Mouse (Mus musculus) adrenal gland, postnatal 36 days (tissue): Measurements from ENCODE around the gene Bpifa3. TPM values are rescaled to one million over a fixed set of nuclear protein-coding genes. Genes with fewer than 3 reads are reported as not detected.
A peak's percentile ranks its signal among the peaks of the same experiment; 100 is the strongest.
"Not testable (repeated sequence)": the region's sequence is repeated elsewhere in the genome, so short reads cannot be mapped to it uniquely, and the experiment has no call there.

Experiments used
- DNase-seq, 2 experiments: peaks; one replicate each; pipeline ENCODE4 v3.0.0; 2021; ENCODE audit warnings: mixed read lengths in 1 of 2
- long read RNA-seq, 2 experiments: library from polyadenylated mRNA; stranded (forward); transcript quantifications; one replicate each; pipeline ENCODE4 v2.0.0; 2021; ENCODE audit warnings: borderline sequencing depth in 2 of 2
- total RNA-seq, 2 experiments: library from RNA; stranded (reverse); gene quantifications; 2 replicates each; pipeline ENCODE4 v1.2.3; 2021

Bpifa3 gene
- not detected for total RNA-seq
- long read RNA-seq, experiment 1: 0 reads
- long read RNA-seq, experiment 2: 0 reads

- DNase-seq: no peak
These were observed at the start of gene Bpifa3 for GRCm38 (mm10) chr2:154130120-154130519. Bpifa3 (plus strand) TSS chr2:154130336.

GRCm38 (mm10) chr2:154097734-154098133 lies 32.4 kb upstream of the Bpifa3 start:
- DNase-seq: peak in 1 of 2 experiments; percentile 4

GRCm38 (mm10) chr2:154117381-154117780 lies 12.8 kb upstream of the Bpifa3 start:
- DNase-seq: no peak

- DNase-seq: no peak
These were observed 12.4 kb downstream of the Bpifa3 start, which contains the start of gene Bpifa1 for GRCm38 (mm10) chr2:154142580-154142979. Bpifa1 (plus strand) TSS chr2:154142880.

- no peak for DNase-seq
These were observed 13.6 kb downstream of the Bpifa3 start for GRCm38 (mm10) chr2:154143735-154144134.

GRCm38 (mm10) chr2:154147496-154147895 lies 17.4 kb downstream of the Bpifa3 start:
- no peak for DNase-seq

GRCm38 (mm10) chr2:154158433-154158832 lies 28.3 kb downstream of the Bpifa3 start:
- DNase-seq: peak; percentile 60 to 75

GRCm38 (mm10) chr2:154162307-154162706 lies 32.2 kb downstream of the Bpifa3 start, which contains the start of gene Bpifa5:
Bpifa5 (plus strand) TSS chr2:154162607.
- DNase-seq: no peak

- no peak for DNase-seq
These were observed 33.2 kb downstream of the Bpifa3 start for GRCm38 (mm10) chr2:154163306-154163705.

- no peak for DNase-seq
These were observed 39.0 kb downstream of the Bpifa3 start for GRCm38 (mm10) chr2:154169172-154169571.

GRCm38 (mm10) chr2:154171621-154172020 lies 41.5 kb downstream of the Bpifa3 start:
- no peak for DNase-seq

GRCm38 (mm10) chr2:154173313-154173712 lies 43.2 kb downstream of the Bpifa3 start:
- peak in 1 of 2 experiments; percentile 39 for DNase-seq

GRCm38 (mm10) chr2:154181900-154182299 lies 51.8 kb downstream of the Bpifa3 start:
- not testable (repeated sequence) for DNase-seq

GRCm38 (mm10) chr2:154183061-154183460 lies 52.9 kb downstream of the Bpifa3 start:
- peak; percentile 32 to 33 for DNase-seq

GRCm38 (mm10) chr2:154185319-154185718 lies 55.2 kb downstream of the Bpifa3 start:
- no peak for DNase-seq

GRCm38 (mm10) chr2:154185748-154186147 lies 55.6 kb downstream of the Bpifa3 start:
- DNase-seq: no peak

- peak in 1 of 2 experiments; percentile 26 for DNase-seq
These were observed 57.3 kb downstream of the Bpifa3 start for GRCm38 (mm10) chr2:154187468-154187867.

Other genes with a start within 250 kb of the Bpifa3 start
- 1 to 10 TPM in 1 of 2 experiments, under 1 TPM in 1; 0.60 to 6.6 TPM for gene Bpifb6, start 229.9 kb upstream of the Bpifa3 start, total RNA-seq
- not detected for gene Bpifb3, start 212.1 kb upstream of the Bpifa3 start, total RNA-seq
- not detected for gene Bpifb4, start 192.1 kb upstream of the Bpifa3 start, total RNA-seq
- not detected for gene Bpifa6, start 155.4 kb upstream of the Bpifa3 start, total RNA-seq
- gene Bpifa2, start 122.1 kb upstream of the Bpifa3 start, total RNA-seq: under 1 TPM; 0.33 to 0.49 TPM
- gene Bpifa1, start 12.5 kb downstream of the Bpifa3 start, total RNA-seq: not detected
- gene Bpifa5, start 32.3 kb downstream of the Bpifa3 start, total RNA-seq: not detected
- not detected for gene Bpifb1, start 60.5 kb downstream of the Bpifa3 start, total RNA-seq
- gene Bpifb5, start 93.4 kb downstream of the Bpifa3 start, total RNA-seq: under 1 TPM; 0.23 TPM
- gene Bpifb9a, start 127.5 kb downstream of the Bpifa3 start, total RNA-seq: not detected
- gene Bpifb9b, start 176.9 kb downstream of the Bpifa3 start, total RNA-seq: not detected
- gene Cdk5rap1, start 242.7 kb downstream of the Bpifa3 start, total RNA-seq: 10 to 100 TPM; 11.0 to 13.9 TPM